Mouse (Mus musculus) spleen, postnatal 4 days (tissue): Measurements from ENCODE around the gene Clec16a.

Experiments
- DNase-seq, 2 experiments: peaks; one replicate each; pipeline ENCODE4 v3.0.0; 2022; ENCODE audit warnings: low spot score in 2 of 2

Clec16a gene

DNA sequence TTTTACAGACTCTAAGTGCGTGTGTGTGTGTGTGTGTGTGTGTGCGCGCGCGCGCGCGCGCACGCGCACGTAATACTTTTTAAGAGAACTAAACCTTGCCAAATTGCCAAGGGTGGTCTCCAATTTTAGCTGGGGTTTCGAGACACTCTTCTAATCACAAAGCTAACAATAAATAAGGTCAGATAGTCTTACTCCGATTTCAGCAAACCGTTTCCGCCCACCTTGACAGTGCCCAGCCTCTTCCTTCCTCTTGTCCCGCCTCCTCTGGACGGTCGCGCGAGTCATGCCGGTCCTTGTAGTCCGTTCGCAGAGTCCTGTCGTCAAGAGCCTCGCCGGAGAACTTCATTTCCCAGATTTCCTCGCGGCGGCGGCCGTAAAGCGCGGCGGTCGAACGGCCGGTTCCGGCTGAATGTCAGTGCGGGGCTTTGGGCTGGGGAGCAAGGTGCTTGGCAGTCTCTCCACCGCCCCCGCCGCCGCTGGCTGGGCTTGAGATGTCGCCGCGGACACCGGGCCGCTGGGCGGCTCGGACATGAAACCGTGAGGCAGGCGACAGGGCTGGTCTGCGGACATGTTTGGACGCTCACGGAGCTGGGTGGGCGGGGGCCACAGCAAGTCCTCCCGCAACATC lies at the start of gene Clec16a:
TSS of gene Clec16a (plus strand) at position 345 of the 628 bp plus-strand sequence.
- peak; percentile 95 to 97 for DNase-seq

- DNase-seq: no peak
Measured at GRCm38 (mm10) chr16:10495824-10496298, 49.3 kb upstream of the Clec16a start.

- DNase-seq: no peak
Measured at GRCm38 (mm10) chr16:10498096-10498602, 47.0 kb upstream of the Clec16a start.

- no peak for DNase-seq
Measured at GRCm38 (mm10) chr16:10499122-10499521, 46.0 kb upstream of the Clec16a start.

DNA sequence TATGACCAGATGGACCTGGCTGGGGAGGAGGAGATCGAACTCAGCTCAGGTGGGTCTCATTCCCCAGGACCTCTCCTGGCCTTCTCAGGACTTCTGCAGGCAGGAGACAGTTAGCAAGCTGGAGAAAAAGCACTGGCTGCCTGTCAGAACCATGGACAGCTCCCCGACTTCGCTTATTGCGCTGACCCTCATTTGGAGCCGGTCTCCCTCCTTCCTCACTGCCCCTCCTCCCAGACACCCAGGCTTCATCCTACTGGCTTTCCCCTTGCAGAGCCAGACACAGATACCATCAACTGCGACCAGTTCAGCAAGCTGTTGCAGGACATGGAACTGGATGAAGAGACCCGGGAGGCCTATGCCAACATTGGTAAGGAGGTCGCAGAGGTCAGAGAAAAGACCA lies 43.3 kb upstream of the Clec16a start:
- DNase-seq: no peak

DNA sequence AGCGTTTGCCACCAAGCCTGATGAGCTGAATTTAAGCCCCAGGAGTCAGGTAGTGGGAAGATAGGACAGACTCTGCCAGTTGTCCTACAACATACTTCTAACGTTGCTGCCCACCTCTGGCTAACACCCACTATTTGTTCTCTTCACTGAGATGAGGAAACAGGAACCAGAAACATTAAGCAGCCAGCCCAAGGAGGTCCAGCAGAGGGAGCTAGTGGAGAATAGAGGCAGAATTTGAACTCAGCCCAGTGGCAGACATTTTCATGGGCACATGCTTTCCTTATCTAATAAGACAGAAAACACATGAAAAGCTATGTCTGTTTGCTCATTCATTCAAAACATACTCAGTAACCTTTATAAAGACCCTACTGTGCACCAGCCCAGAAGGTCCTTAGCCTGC lies 42.1 kb upstream of the Clec16a start:
- DNase-seq: no peak

DNA sequence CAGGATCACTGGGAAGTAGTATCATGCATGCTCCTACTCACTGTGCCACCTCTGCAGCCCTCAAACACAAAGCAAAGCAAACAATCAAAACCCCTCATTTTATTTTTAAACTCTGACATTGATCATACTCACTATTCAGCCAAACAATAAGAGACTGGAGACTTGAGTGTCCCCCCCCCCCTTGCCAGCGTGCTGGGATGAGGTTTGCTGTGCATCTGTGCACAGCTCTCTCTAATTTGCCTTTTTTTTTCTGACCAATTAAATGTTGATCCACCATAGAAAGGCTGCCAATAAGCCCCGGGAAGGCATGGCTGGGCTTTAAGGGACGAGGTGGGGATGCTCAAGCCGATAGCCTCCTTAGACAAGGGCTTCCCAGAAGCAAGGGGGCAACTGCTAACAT lies 37.7 kb upstream of the Clec16a start:
- no peak for DNase-seq

DNA sequence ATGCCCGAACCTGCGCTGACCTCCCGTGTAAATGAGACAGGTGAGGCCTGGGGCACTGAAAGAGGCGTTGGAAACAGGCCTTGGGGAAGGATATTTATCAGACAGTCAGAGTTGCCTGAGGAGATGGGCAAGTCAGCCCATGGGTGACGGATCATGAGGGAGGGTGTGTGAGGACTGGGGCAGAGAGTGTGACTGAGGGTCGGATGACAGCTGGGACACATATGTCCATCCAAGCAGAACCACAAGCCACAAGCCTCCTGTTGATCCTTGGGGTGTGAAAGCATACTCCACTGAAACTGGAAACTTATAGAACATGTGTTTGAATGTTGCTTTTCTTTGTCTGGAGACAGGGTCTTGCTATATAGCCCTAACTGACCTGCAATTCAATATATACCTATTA lies 36.4 kb upstream of the Clec16a start:
- no peak for DNase-seq

DNA sequence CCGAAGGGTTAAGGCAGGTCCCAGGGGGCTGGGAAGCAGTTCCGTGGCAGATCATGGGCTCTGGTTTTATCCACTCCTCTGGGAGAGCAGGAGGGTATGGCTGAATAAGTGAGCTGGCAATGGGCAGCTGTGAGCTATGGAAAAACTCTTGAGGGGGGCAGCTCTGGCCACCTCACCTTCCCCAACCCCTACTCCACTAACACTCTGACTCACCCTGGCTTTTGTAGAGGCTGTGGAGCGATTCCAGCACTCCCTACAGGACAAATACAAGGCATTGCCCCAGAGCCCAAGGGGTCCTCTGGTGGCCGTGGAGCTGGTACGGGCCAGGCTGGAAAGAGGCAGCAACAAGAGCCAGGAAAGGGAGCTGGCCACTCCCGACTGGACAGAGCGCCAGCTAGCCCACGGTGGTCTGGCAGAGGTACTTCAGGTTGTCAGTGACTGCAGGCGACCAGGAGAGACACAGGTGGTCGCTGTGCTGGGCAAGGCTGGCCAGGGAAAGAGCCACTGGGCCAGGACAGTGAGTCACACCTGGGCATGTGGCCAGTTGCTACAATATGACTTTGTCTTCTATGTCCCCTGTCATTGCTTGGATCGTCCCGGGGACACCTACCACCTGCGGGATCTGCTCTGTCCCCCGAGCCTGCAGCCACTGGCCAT lies 34.5 kb upstream of the Clec16a start:
- no peak for DNase-seq

DNA sequence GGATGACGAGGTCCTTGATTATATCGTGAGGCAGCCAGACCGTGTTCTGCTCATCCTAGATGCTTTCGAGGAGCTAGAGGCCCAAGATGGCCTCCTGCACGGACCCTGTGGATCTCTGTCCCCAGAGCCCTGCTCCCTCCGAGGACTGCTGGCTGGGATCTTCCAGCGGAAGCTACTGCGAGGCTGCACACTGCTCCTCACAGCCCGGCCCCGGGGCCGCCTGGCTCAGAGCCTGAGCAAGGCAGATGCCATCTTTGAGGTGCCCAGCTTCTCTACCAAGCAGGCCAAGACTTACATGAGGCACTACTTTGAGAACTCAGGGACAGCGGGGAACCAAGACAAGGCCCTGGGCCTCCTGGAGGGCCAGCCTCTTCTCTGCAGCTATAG lies 34.0 kb upstream of the Clec16a start:
- no peak for DNase-seq

DNA sequence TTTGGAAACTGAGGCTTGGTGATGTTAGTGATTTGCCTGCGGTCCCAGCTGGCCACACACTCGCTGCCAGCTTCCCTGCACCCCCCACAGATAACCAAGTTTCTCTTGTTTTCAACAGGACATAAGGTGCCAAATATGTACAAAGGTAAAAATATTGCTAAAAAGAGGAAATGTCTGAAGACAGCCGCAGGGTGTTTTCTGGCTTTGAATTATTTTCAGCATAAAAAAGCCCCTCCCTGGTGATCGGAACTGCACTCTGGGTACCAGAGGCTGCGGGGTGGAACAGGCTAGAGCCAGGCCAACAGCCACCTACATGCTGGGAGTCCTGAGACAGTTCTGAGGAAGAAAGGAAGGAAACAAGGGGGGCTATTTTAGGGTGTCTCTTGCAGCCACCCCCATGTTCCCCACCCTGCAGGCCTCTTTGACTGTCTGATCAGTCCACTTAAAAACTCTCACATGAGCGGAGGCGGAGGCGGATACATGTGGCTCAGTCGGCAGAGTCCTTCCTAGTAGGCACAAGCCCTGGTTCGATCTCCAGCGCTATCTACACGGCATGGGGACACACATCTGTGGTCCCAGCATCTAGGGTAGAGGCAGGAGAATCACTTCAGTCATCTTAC lies 29.1 kb upstream of the Clec16a start:
- no peak for DNase-seq

- peak in 1 of 2 experiments; percentile 64 for DNase-seq
Measured at GRCm38 (mm10) chr16:10518030-10518429, 27.1 kb upstream of the Clec16a start.

DNA sequence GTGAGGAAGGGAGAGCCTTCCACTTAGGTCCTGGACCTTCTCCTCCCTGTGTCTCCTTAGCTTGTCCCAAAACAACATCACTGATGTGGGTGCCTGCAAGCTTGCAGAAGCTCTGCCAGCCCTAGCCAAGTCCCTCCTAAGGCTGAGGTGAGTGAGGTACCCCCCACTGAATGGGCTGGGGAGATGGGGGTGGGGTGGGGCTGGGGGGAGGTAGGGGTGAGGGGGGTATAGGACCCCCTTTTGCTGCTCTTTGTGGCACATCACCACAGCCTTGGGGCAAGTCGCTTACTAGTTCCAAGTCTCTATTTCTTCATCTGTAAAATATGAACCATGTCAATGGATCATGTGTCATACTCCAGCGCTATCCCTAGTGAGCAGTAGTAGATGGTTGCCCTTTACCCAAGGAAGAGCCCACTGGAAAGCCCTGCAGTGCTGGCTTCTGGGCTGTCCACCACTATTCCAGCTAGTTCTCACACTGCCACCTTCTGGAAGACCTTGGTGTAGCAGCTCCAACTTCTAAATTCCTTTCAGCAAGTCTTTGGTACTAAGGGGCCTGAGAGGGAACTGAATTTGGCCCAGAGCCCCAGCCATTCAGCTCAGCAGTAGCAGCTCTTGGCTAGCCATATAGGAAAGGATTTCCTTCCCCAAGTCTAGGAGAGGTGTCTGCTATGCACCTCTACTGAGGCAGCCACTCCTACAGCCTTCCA lies 24.1 kb upstream of the Clec16a start:
- DNase-seq: peak; percentile 72 to 85

DNA sequence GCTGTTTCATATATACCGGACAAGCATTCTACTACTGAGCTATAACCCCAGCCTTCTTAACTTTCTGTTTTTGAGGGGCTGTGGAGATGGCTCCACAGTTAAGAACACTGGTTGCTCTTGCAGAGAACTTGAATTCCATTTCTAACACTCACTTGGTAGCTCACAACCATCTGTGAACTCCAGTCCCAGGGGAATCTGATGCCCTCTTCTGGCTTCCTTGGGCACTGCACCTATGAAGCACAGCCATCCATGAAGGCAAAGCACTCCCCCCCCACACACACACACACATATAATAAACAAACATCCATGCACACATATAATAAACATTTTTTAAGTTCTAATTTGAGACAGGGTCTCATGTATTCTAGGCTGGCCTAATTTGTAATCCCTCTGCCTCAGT lies 22.3 kb upstream of the Clec16a start:
- DNase-seq: peak; percentile 74 to 87

GRCm38 (mm10) chr16:10523650-10524049 lies 21.5 kb upstream of the Clec16a start:
- peak in 1 of 2 experiments; percentile 58 for DNase-seq

DNA sequence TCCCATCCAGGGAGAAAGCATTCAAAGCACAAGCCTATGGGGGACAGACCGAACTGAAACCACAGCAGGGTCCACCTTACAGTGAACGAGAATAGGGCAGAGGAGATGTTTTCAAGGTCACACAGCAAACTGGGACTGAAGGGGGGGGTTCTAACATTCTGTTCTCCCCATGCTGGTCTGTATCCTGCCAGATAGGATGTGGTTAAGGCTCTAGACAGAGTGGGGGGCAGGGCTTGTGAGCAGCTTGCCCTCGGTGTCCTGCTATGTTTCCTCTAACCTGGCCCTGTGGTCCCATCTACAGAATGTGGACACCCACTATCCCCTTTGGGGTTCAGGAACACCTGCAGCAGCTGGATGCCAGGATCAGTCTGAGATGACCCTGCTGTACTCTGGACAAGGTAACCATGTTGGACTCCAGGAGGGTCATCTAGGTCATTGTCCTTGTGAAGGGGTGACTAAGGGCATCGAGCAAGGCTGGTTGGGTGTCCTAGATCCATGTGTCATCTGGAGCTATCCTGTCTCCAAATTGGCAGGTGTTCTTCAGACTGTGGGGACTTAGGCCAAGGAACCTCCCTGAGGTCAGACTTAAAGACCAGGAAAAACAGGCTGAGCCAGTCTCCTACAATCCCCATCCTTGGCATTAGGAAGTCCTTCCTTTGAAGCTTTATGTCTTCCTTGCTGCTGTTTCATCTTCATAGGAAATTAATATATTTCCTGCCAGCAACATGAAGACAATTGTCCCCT lies 20.1 kb upstream of the Clec16a start:
- no peak for DNase-seq

DNA sequence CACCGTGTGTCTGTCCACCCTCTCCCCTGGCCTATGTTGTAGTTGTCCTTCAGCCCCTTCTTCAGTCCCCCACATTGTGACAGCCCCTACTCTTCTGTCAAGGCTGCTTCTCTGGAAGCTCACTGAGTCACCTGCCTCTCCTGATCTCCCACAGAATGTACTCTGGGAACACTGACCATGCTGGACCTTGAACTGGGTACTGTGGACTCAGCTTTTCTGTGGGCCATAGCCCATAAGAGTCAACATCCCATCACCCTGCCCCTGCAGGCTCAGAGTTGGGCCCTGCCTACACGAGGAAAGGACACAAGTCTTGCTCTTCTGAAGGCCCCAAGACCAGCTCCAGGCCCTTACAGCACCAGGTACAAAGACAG lies 19.5 kb upstream of the Clec16a start:
- no peak for DNase-seq

DNA sequence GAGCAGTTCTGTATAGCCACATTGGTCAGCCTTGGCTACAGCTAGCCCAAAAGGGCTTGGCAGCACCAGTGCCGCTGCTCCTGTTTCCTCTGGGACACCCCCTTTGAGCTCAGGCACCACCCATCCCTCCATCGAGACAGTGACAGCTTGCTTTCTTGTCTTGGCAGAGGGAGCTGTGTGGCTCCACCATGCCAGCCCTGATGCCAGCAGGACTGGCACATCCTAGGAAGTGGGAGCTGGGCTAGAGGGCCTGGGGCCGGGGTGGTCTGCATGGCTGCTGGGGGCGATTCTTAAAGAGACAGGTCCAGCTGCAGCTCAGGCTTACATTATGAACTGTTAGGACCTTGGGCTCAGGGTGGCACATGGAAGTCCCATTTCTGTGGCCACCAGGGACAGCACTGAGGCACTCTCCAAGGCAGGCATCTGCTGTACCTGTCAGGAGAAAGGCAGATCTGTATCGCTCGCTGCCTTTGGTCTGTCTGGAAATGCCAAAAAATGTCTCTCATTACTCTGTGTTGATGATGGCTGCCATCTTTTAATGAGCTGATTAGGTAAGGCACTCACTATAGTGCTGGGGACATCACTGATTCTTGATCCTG lies 18.0 kb upstream of the Clec16a start:
- DNase-seq: peak in 1 of 2 experiments; percentile 58

GRCm38 (mm10) chr16:10528382-10528781 lies 16.8 kb upstream of the Clec16a start:
- DNase-seq: no peak

DNA sequence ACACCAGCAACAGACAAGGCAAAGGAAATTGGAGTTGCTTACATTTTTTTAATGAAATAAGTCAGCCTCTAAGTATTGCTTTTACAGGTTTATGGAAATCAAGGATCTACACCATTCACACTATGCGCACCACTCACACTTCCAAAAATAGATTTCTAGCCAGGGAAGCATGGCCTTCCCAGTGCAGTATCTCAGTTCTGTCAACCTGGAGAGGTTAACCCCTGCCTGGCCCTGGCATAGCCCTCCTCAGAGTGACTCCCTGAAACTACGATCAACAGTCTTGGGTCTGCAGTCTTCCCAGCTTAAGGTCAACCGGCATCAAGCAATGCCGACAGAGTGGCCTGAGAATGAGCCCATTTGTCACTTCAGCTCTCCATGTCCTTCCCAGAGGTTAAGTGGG lies 15.0 kb upstream of the Clec16a start:
- DNase-seq: no peak

DNA sequence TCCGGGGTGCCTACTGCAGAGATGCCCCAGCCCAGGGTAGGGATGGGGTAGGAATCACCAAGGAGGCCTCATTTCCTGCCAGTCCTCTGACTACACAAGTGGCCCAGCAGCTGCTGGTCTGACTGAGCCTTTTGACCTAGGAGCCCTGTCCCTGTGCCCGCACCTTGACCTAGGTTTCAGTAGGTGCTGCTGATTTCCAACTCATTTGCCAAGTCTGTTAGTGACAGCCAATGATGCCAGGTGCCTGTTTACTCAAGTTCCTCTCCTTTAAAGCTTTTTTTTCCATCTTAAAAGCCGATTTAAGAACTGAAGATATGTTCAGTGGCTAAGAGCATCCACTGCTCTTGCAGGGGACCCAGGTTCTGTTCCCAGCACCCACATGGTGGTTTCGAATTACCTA lies 11.4 kb upstream of the Clec16a start:
- no peak for DNase-seq
